Mouse (Mus musculus): ENCODE data around the gene Castor1. TPM values are rescaled to one million over a fixed set of nuclear protein-coding genes. Genes with fewer than 3 reads are reported as not detected.

Gene Castor1
- polyA plus RNA-seq, 1 experiment from 2014 or later, result 1.5 TPM

GRCm38 (mm10) chr11:4187318-4187700, 30.7 kb upstream of the Castor1 start:
- Histone ChIP-seq H3K9me3 (ENCODE audit: control insufficient read depth, low read length) (no peaks in the 10 kb centered on the region), H3K4me1 (ENCODE audit: control insufficient read depth, insufficient read depth, low read length) (peaks cover 8% of the 10 kb centered on the region; the same call in 1 of the 2 replicates), H3K36me3 (ENCODE audit: control insufficient read depth, insufficient read depth, low read length) (no peaks in the 10 kb centered on the region), H3K4me2 (ENCODE audit: low read depth, severe bottlenecking) (peak overlapping the region; percentile 92), H3K27ac (replicated peaks; ENCODE audit: low read depth, low read length) (no peak overlapping the region), H3K27me3 (ENCODE audit: control insufficient read depth, insufficient read depth, low read length) (0 out of 2 replicates have a peak, but pooled peaks cover 2% of the 10 kb centered on the region), H3K4me3 (ENCODE audit: low read depth, low read length) (peak overlapping the region; percentile 83), H3K9ac (ENCODE audit: low read length) (peak overlapping the region; percentile 86)
- no peak for DNase-seq (ENCODE audit: low spot score)
- 12% methylated on average over 9 of the region's 9 CpGs for WGBS
- 0 out of 2 replicates have a peak, but pooled peaks have one; percentile 6 for ATAC-seq (ENCODE audit: insufficient number of reproducible peaks, low FRiP score, low TSS enrichment, low read depth)

GRCm38 (mm10) chr11:4189182-4189581, 28.8 kb upstream of the Castor1 start:
- 84% methylated on average over 6 of the region's 6 CpGs for WGBS
- H3K9me3 ChIP-seq (ENCODE audit: control insufficient read depth, low read length), result no peaks in the 10 kb centered on the region
- H3K4me2 ChIP-seq (ENCODE audit: low read depth, severe bottlenecking), result no peak overlapping the region
- no peak overlapping the region for H3K27ac ChIP-seq (replicated peaks; ENCODE audit: low read depth, low read length)
- 0 out of 2 replicates have a peak, but pooled peaks cover 2% of the 10 kb centered on the region for H3K27me3 ChIP-seq (ENCODE audit: control insufficient read depth, insufficient read depth, low read length)
- DNase-seq (ENCODE audit: low spot score) (no peak), ATAC-seq (ENCODE audit: insufficient number of reproducible peaks, low FRiP score, low TSS enrichment, low read depth) (no peak)
- no peak overlapping the region for H3K4me3 ChIP-seq (ENCODE audit: low read depth, low read length)
- H3K9ac ChIP-seq (ENCODE audit: low read length), result no peak overlapping the region
- H3K36me3 ChIP-seq (ENCODE audit: control insufficient read depth, insufficient read depth, low read length), result no peaks in the 10 kb centered on the region
- H3K4me1 ChIP-seq (ENCODE audit: control insufficient read depth, insufficient read depth, low read length), result peaks cover 13% of the 10 kb centered on the region; the same call in 1 of the 2 replicates

- Histone ChIP-seq H3K27me3 (ENCODE audit: control insufficient read depth, insufficient read depth, low read length) (0 out of 2 replicates have a peak, but pooled peaks cover 2% of the 10 kb centered on the region), H3K9me3 (ENCODE audit: control insufficient read depth, low read length) (no peaks in the 10 kb centered on the region), H3K9ac (ENCODE audit: low read length) (no peak overlapping the region), H3K4me3 (ENCODE audit: low read depth, low read length) (no peak overlapping the region), H3K36me3 (ENCODE audit: control insufficient read depth, insufficient read depth, low read length) (no peaks in the 10 kb centered on the region), H3K4me1 (ENCODE audit: control insufficient read depth, insufficient read depth, low read length) (peaks cover 13% of the 10 kb centered on the region; the same call in 1 of the 2 replicates), H3K27ac (replicated peaks; ENCODE audit: low read depth, low read length) (no peak overlapping the region; the same call in 1 of the 2 replicates), H3K4me2 (ENCODE audit: low read depth, severe bottlenecking) (no peak overlapping the region)
- DNase-seq (ENCODE audit: low spot score) (no peak), ATAC-seq (ENCODE audit: insufficient number of reproducible peaks, low FRiP score, low TSS enrichment, low read depth) (no peak)
- 81% methylated on average over 3 of the region's 3 CpGs for WGBS
Observed at GRCm38 (mm10) chr11:4190677-4191076, 27.3 kb upstream of the Castor1 start.

DNA sequence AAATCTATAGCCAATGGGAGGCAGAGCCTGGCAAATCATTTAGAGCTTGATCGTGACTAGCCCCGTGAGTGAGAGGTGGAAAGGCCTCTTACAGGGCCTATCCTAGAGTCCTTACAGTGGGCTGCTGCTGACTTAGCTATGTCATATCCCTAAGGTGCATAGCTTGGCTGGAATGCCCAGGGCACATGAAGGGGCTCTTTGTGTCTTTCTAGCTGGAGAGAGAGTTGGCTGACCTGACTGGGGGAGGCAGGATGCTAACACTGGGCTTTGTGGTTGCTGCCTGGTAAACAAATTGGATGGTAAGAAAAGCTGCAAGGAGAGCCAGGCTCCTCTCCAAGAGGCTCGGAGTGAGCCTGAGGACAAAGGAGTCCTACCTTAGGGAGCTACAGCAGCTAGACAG, 25.3 kb upstream of the Castor1 start:
- Histone ChIP-seq H3K36me3 (ENCODE audit: control insufficient read depth, insufficient read depth, low read length) (no peaks in the 10 kb centered on the region), H3K4me2 (ENCODE audit: low read depth, severe bottlenecking) (no peak overlapping the region), H3K9me3 (ENCODE audit: control insufficient read depth, low read length) (no peaks in the 10 kb centered on the region), H3K27ac (replicated peaks; ENCODE audit: low read depth, low read length) (no peak overlapping the region), H3K4me1 (ENCODE audit: control insufficient read depth, insufficient read depth, low read length) (peaks cover 8% of the 10 kb centered on the region; the same call in 1 of the 2 replicates), H3K27me3 (ENCODE audit: control insufficient read depth, insufficient read depth, low read length) (0 out of 2 replicates have a peak, but pooled peaks cover 2% of the 10 kb centered on the region), H3K4me3 (ENCODE audit: low read depth, low read length) (no peak overlapping the region), H3K9ac (ENCODE audit: low read length) (no peak overlapping the region)
- DNase-seq (ENCODE audit: low spot score), result no peak
- ATAC-seq (ENCODE audit: insufficient number of reproducible peaks, low FRiP score, low TSS enrichment, low read depth), result no peak
- 87% methylated on average over 3 of the region's 3 CpGs for WGBS

DNA sequence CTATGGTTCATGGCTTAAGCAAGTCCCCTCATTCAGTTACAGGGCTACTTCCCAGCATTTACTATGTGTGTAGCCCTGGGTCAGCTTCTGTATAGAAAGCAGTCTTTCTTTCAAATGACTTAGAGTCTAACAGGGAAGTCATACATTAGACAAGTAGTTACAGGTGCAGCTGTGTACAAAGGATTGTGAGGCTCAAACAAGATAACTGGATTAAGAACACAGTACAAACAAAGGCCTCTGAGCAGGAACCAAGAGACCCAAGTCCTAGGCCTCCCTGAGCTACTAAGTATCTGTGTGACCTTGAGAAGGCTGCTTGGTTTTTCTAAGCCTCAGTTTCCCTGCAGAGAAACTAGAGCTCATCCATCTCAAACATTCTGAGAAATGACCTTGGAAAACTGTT, 24.6 kb upstream of the Castor1 start:
- peaks cover 8% of the 10 kb centered on the region; the same call in 1 of the 2 replicates for H3K4me1 ChIP-seq (ENCODE audit: control insufficient read depth, insufficient read depth, low read length)
- ATAC-seq (ENCODE audit: insufficient number of reproducible peaks, low FRiP score, low TSS enrichment, low read depth) (no peak), DNase-seq (ENCODE audit: low spot score) (no peak)
- no peak overlapping the region for H3K4me2 ChIP-seq (ENCODE audit: low read depth, severe bottlenecking)
- H3K9me3 ChIP-seq (ENCODE audit: control insufficient read depth, low read length), result no peaks in the 10 kb centered on the region
- H3K36me3 ChIP-seq (ENCODE audit: control insufficient read depth, insufficient read depth, low read length), result no peaks in the 10 kb centered on the region
- H3K9ac ChIP-seq (ENCODE audit: low read length), result no peak overlapping the region
- no peak overlapping the region for H3K4me3 ChIP-seq (ENCODE audit: low read depth, low read length)
- no peak overlapping the region for H3K27ac ChIP-seq (replicated peaks; ENCODE audit: low read depth, low read length)
- 0 out of 2 replicates have a peak, but pooled peaks cover 2% of the 10 kb centered on the region for H3K27me3 ChIP-seq (ENCODE audit: control insufficient read depth, insufficient read depth, low read length)

DNA sequence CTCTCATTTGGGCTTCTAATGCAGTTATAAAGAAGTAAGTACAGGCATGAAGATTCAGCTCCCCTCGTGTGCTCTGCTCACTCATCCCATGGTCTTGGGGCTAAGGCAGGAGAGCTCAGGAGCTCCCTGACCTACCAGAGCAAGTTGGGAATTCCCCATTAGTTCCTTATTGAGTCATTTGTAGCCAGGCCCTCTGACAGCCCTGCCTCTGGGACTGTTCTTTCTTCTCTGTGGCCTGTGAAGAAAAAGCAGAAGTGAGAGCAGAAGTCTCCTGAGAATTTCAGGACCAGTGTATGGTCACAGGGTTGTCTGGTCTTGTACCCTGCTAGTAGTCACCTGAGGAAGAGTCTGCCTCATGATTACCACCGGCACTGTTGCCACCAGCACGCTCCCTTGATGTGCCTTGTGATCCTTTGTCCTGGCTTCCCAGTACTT, 22.4 kb upstream of the Castor1 start:
- H3K9ac ChIP-seq (ENCODE audit: low read length), result no peak overlapping the region
- no peak overlapping the region for H3K27ac ChIP-seq (replicated peaks; ENCODE audit: low read depth, low read length)
- H3K36me3 ChIP-seq (ENCODE audit: control insufficient read depth, insufficient read depth, low read length), result no peaks in the 10 kb centered on the region
- no peaks in the 10 kb centered on the region for H3K9me3 ChIP-seq (ENCODE audit: control insufficient read depth, low read length)
- peaks cover 8% of the 10 kb centered on the region; the same call in 1 of the 2 replicates for H3K4me1 ChIP-seq (ENCODE audit: control insufficient read depth, insufficient read depth, low read length)
- H3K27me3 ChIP-seq (ENCODE audit: control insufficient read depth, insufficient read depth, low read length), result 0 out of 2 replicates have a peak, but pooled peaks cover 2% of the 10 kb centered on the region
- no peak overlapping the region for H3K4me3 ChIP-seq (ENCODE audit: low read depth, low read length)
- WGBS, result 85% methylated on average over 3 of the region's 3 CpGs
- DNase-seq (ENCODE audit: low spot score) (no peak), ATAC-seq (ENCODE audit: insufficient number of reproducible peaks, low FRiP score, low TSS enrichment, low read depth) (no peak)
- H3K4me2 ChIP-seq (ENCODE audit: low read depth, severe bottlenecking), result no peak overlapping the region

DNA sequence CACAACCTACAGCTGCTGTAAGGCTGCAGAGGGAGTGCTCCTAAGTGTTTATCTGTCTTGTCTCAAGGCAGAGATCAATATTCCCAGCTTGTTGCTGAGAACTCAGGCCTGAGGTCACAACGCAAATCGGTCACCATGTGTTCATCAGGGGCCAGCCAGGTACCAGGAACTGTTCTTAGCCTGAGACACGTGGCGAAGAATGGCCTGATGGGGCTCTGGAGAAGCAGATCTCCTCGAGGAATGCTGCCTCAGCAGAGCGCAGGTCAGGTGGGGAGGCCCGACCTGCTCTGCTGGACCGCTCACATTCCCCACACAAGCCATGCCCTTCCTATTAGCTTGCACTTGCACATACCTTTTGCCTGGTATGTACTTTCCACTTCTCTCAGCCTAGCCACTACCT, 21.4 kb upstream of the Castor1 start:
- peaks cover 6% of the 10 kb centered on the region; the same call in 1 of the 2 replicates for H3K4me1 ChIP-seq (ENCODE audit: control insufficient read depth, insufficient read depth, low read length)
- ATAC-seq (ENCODE audit: insufficient number of reproducible peaks, low FRiP score, low TSS enrichment, low read depth) (no peak), DNase-seq (ENCODE audit: low spot score) (no peak)
- H3K9ac ChIP-seq (ENCODE audit: low read length), result no peak overlapping the region
- H3K4me2 ChIP-seq (ENCODE audit: low read depth, severe bottlenecking), result no peak overlapping the region
- 69% methylated on average over 8 of the region's 8 CpGs for WGBS
- no peak overlapping the region for H3K27ac ChIP-seq (replicated peaks; ENCODE audit: low read depth, low read length)
- H3K27me3 ChIP-seq (ENCODE audit: control insufficient read depth, insufficient read depth, low read length), result 0 out of 2 replicates have a peak, but pooled peaks cover 2% of the 10 kb centered on the region
- no peaks in the 10 kb centered on the region for H3K9me3 ChIP-seq (ENCODE audit: control insufficient read depth, low read length)
- no peak overlapping the region for H3K4me3 ChIP-seq (ENCODE audit: low read depth, low read length)
- H3K36me3 ChIP-seq (ENCODE audit: control insufficient read depth, insufficient read depth, low read length), result no peaks in the 10 kb centered on the region

DNA sequence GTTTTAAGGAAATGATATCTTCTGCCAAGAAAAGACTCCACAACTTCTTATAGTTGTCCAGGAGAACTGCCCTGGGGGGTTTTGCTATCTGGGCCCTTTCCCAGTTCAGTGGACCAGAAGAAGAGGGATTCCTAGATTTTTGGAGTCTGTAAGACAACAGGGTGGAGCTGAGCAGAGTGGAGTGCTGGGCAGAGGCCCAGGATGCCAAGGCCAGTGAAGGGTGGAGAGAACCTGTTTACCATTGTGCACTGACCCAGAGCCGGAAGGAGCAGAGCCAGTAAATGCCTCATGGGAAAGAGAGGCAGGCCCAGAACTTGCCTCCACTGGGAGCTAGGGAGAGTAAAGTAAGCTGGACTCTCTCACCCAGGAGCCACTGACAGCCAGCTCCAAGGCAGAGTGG, 20.3 kb upstream of the Castor1 start:
- DNase-seq (ENCODE audit: low spot score) (no peak), ATAC-seq (ENCODE audit: insufficient number of reproducible peaks, low FRiP score, low TSS enrichment, low read depth) (no peak)
- H3K27ac ChIP-seq (replicated peaks; ENCODE audit: low read depth, low read length), result no peak overlapping the region
- 71% methylated on average over 1 of the region's 1 CpGs for WGBS
- no peak overlapping the region for H3K9ac ChIP-seq (ENCODE audit: low read length)
- H3K27me3 ChIP-seq (ENCODE audit: control insufficient read depth, insufficient read depth, low read length), result no peaks in the 10 kb centered on the region
- no peak overlapping the region for H3K4me2 ChIP-seq (ENCODE audit: low read depth, severe bottlenecking)
- no peak overlapping the region for H3K4me3 ChIP-seq (ENCODE audit: low read depth, low read length)
- H3K9me3 ChIP-seq (ENCODE audit: control insufficient read depth, low read length), result no peaks in the 10 kb centered on the region
- H3K36me3 ChIP-seq (ENCODE audit: control insufficient read depth, insufficient read depth, low read length), result no peaks in the 10 kb centered on the region
- H3K4me1 ChIP-seq (ENCODE audit: control insufficient read depth, insufficient read depth, low read length), result peaks cover 2% of the 10 kb centered on the region; the same call in 1 of the 2 replicates
